Mouse (Mus musculus) lung, embryonic 14.5 days (tissue): ENCODE data around the gene Polr1e. TPM values are rescaled to one million over a fixed set of nuclear protein-coding genes. Genes with fewer than 3 reads are reported as not detected.
"Not testable (repeated sequence)": the region's sequence is repeated elsewhere in the genome, so short reads cannot be mapped to it uniquely, and the experiment has no call there.

Experiments used
- ATAC-seq: fragments of 200-750 bp; cut with Nextera tagmentation; 2 replicates; pipeline ENCODE4 v1.8.0; 2017; ENCODE audit warnings: mild to moderate bottlenecking, moderate TSS enrichment, moderate library complexity; ENCODE audit not compliant: insufficient read depth
- DNase-seq: peaks from one replicate; pipeline ENCODE4 v3.0.0-alpha.2; 2015
- H3K27ac ChIP-seq: fragments of 300-500 bp; sonication (generic); 2 replicates; pipeline ENCODE4 v1.5.1; 2014; ENCODE audit warnings: low read depth, mild to moderate bottlenecking, moderate library complexity
- H3K27me3 ChIP-seq: fragments of 300-500 bp; sonication (generic); 2 replicates; pipeline ENCODE4 v1.6.1; 2014; ENCODE audit warnings: low read length, control low read depth; ENCODE audit not compliant: insufficient read depth
- H3K36me3 ChIP-seq: fragments of 300-500 bp; sonication (generic); 2 replicates; pipeline ENCODE4 v1.6.1; 2014; ENCODE audit warnings: control low read depth; ENCODE audit not compliant: insufficient read depth
- H3K4me1 ChIP-seq: fragments of 300-500 bp; sonication (generic); 2 replicates; pipeline ENCODE4 v1.6.1; 2014; ENCODE audit warnings: antibody characterized with exemption, control low read depth; ENCODE audit not compliant: insufficient read depth
- H3K4me2 ChIP-seq: fragments of 300-500 bp; sonication (generic); 2 replicates; pipeline ENCODE4 v1.6.1; 2014; ENCODE audit warnings: mild to moderate bottlenecking
- H3K4me3 ChIP-seq: fragments of 300-500 bp; sonication (generic); 2 replicates; pipeline ENCODE4 v1.5.1; 2014; ENCODE audit warnings: low read depth, low read length
- H3K9ac ChIP-seq: fragments of 300-500 bp; sonication (generic); 2 replicates; pipeline ENCODE4 v1.6.1; 2014
- H3K9me3 ChIP-seq: fragments of 300-500 bp; sonication (generic); 2 replicates; pipeline ENCODE4 v1.6.1; 2016; ENCODE audit warnings: low read depth, low read length, control low read depth
- CTCF ChIP-seq: IDR thresholded peaks from 2 replicates; pipeline ENCODE4 v1.5.1; 2016; ENCODE audit warnings: antibody characterized with exemption, low read depth
- WGBS: fragments of 180-500 bp; shearing (Covaris S2); extraction: QIAGEN DNeasy Blood & Tissue Kit; methylation state at CpG from one replicate; pipeline ENCODE4 v1.1.7; 2014; 5-methylcytosine and 5-hydroxymethylcytosine counted together
- polyA plus RNA-seq: library from polyadenylated mRNA; unstranded; fragments of >200 nt; fragmentation: Nextera tagmentation; extraction: Ambion mirVana; gene quantifications from 2 replicates; pipeline ENCODE4 v1.2.1, GENCODE M21; 2014

Polr1e gene
- polyA plus RNA-seq, 1 experiment from 2014 or later: 40.1 TPM

- WGBS: 74% methylated on average over 6 of the region's 6 CpGs
- H3K4me2 ChIP-seq: no peak overlapping the region
Measured at GRCm38 (mm10) chr4:45073544-45073943, 55.2 kb downstream of the Polr1e start.

DNA sequence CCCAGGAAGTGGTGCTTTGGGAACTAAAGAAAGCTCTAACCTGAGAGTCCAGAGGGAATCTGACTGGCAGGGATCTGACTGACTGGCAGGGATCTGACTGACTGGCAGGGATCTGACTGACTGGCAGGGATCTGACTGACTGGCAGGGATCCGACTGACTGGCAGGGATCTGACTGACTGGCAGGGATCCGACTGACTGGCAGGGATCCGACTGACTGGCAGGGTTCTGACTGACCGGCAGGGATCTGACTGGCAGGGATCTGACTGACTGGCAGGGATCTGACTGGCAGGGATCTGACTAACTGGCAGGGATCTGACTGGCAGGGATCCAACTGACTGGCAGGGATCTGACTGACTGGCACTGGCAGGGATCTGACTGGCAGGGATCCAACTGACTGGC is 62.7 kb downstream of the Polr1e start:
- not testable (repeated sequence) for H3K9me3 ChIP-seq, H3K4me2 ChIP-seq, H3K27me3 ChIP-seq, H3K9ac ChIP-seq, H3K4me3 ChIP-seq, DNase-seq, H3K27ac ChIP-seq, H3K36me3 ChIP-seq, H3K4me1 ChIP-seq, ATAC-seq
- 89% methylated on average over 4 of the region's 4 CpGs for WGBS

More at GRCm38 (mm10) chr4:45073544-45073943, 55.2 kb downstream of the Polr1e start:
- TF ChIP-seq CTCF: no peak
- H3K9ac ChIP-seq: no peak overlapping the region
- no peaks in the 10 kb centered on the region for H3K9me3 ChIP-seq
- no peaks in the 10 kb centered on the region for H3K27me3 ChIP-seq
- no peaks in the 10 kb centered on the region for H3K4me1 ChIP-seq
- H3K36me3 ChIP-seq: no peaks in the 10 kb centered on the region
- ATAC-seq: no peak
- no peak overlapping the region for H3K27ac ChIP-seq
- no peak overlapping the region for H3K4me3 ChIP-seq
- no peak for DNase-seq

GRCm38 (mm10) chr4:45082951-45083350 is 64.6 kb downstream of the Polr1e start:
- 69% methylated on average over 9 of the region's 9 CpGs for WGBS
- H3K36me3 ChIP-seq: no peaks in the 10 kb centered on the region
- peaks cover 4% of the 10 kb centered on the region; the same call in 1 of the 2 replicates for H3K4me1 ChIP-seq
- peak overlapping the region; percentile 79 for H3K4me2 ChIP-seq
- no peaks in the 10 kb centered on the region for H3K9me3 ChIP-seq
- DNase-seq: no peak
- H3K27me3 ChIP-seq: no peaks in the 10 kb centered on the region
- no peak for TF ChIP-seq CTCF
- H3K27ac ChIP-seq: no peak overlapping the region
- H3K9ac ChIP-seq: peak overlapping the region; percentile 22; the same call in 1 of the 2 replicates
- H3K4me3 ChIP-seq: peak overlapping the region; percentile 84; the same call in 1 of the 2 replicates
- ATAC-seq: no peak

DNA sequence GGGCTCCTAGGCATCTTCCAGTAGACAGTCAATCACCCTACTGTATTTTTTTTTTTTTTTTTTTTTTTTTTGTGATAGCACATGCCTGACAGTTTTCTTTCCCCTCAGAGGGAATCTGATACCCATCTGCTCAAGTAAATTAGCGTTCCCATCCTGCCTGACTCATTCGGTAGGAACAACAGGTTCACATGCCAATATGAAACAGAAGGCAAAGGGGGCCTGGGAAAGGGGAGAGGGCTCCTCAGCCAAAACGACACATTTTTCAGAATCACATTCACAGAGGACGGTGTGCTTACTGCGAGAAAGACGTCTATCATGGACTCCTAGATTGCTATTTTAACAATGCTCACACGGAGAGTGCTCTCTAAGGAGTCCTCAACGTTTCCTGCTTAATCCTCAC is 65.1 kb downstream of the Polr1e start:
- H3K4me1 ChIP-seq: peaks cover 4% of the 10 kb centered on the region; the same call in 1 of the 2 replicates
- no peak overlapping the region for H3K27ac ChIP-seq
- H3K9me3 ChIP-seq: no peaks in the 10 kb centered on the region
- WGBS: under 1% methylated on average over 8 of the region's 8 CpGs
- no peak for TF ChIP-seq CTCF
- peak overlapping the region; percentile 90 for H3K9ac ChIP-seq
- ATAC-seq: no peak
- peak overlapping the region; percentile 84 for H3K4me3 ChIP-seq
- no peaks in the 10 kb centered on the region for H3K36me3 ChIP-seq
- no peak for DNase-seq
- H3K4me2 ChIP-seq: peak overlapping the region; percentile 79
- no peaks in the 10 kb centered on the region for H3K27me3 ChIP-seq

GRCm38 (mm10) chr4:45084021-45084894 is 65.9 kb downstream of the Polr1e start, which contains the start of gene Fbxo10:
Gene Fbxo10, minus strand, starts transcription at chr4:45084604.
- Histone ChIP-seq H3K9me3 (no peaks in the 10 kb centered on the region), H3K9ac (peak within 1 kb of the TSS; percentile 90), H3K4me3 (peak within 1 kb of the TSS; percentile 84), H3K4me2 (peak within 1 kb of the TSS; percentile 79), H3K27me3 (no peaks in the 10 kb centered on the region), H3K27ac (peak within 1 kb of the TSS; percentile 84), H3K36me3 (no peaks in the 10 kb centered on the region), H3K4me1 (peaks cover 4% of the 10 kb centered on the region; the same call in 1 of the 2 replicates)
- peak; percentile 98 for DNase-seq
- WGBS: under 1% methylated on average over 76 of the region's 77 CpGs
- TF ChIP-seq CTCF: no peak
- ATAC-seq: peak; percentile 96

DNA sequence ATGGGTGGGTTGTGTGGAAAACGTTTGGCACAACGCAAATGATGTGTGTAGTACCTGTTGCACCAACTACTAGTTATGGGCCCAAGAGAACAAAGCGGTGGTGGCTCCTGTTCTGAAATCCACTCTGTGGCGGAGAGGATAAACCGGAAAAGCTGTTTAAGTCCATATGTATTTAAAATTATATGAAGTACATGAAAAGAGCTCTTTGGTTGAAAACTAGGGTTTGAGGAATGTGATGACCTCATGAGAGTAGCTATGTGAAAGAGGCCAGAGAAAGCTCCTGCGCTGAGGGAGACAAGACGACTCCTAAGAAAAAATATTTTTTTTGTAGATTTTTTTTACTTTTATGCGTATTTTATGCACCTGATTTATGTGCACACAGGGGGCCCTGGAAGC is 66.5 kb downstream of the Polr1e start:
- no peak for TF ChIP-seq CTCF
- Histone ChIP-seq H3K4me2 (peak overlapping the region; percentile 79), H3K27me3 (no peaks in the 10 kb centered on the region), H3K4me1 (peaks cover 4% of the 10 kb centered on the region; the same call in 1 of the 2 replicates), H3K9me3 (no peaks in the 10 kb centered on the region), H3K27ac (peak overlapping the region; percentile 84), H3K4me3 (peak overlapping the region; percentile 84), H3K9ac (peak overlapping the region; percentile 90), H3K36me3 (no peaks in the 10 kb centered on the region)
- 28% methylated on average over 8 of the region's 8 CpGs for WGBS
- ATAC-seq: no peak
- DNase-seq: no peak

Other genes with a start within 250 kb of the Polr1e start
- gene Grhpr, start 37.2 kb upstream of the Polr1e start, polyA plus RNA-seq: 46.2 and 50.1 TPM in 2 replicates
- 22.2 and 23.7 TPM in 2 replicates for gene Zbtb5, start 6.2 kb upstream of the Polr1e start, polyA plus RNA-seq
- gene Fbxo10, start 66.0 kb downstream of the Polr1e start, polyA plus RNA-seq: 11.6 and 13.3 TPM in 2 replicates
- gene Tomm5, start 89.5 kb downstream of the Polr1e start, polyA plus RNA-seq: 213 and 216 TPM in 2 replicates
- 0.18 and 0.69 TPM in 2 replicates for gene Frmpd1, start 166.3 kb downstream of the Polr1e start, polyA plus RNA-seq